Mouse (Mus musculus): ENCODE measurements around the gene Cldn34b2. TPM values are rescaled to one million over a fixed set of nuclear protein-coding genes. Genes with fewer than 3 reads are reported as not detected.
"Not testable (repeated sequence)": the region's sequence is repeated elsewhere in the genome, so short reads cannot be mapped to it uniquely, and the experiment has no call there.

Cldn34b2 gene
- polyA plus RNA-seq, 1 experiment: not detected

DNA sequence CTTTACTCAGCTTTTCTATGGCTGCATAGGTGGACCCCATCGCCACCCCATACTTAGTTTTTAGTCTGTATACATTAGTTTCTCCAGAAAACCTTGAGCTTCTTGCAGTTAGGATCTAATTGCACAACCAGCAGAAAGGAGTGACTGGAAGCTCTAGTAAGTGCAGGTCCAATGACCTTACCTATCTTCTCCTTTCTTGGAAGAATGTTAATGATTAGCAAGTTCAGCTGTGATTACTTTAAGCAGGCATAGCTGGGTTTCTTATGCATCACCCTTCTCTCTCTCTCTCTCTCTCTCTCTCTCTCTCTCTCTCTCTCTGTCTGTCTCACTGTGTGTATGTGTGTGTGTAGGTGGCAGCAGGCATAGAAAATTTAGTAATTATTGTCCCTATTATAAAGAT, 23.7 kb upstream of the Cldn34b2 start:
- no peak overlapping the region for H3K4me2 ChIP-seq (ENCODE audit: low read depth)

GRCm38 (mm10) chrX:155144718-155145117, 16.5 kb upstream of the Cldn34b2 start:
- H3K4me3 ChIP-seq: no peak overlapping the region
- no peaks in the 10 kb centered on the region for H3K79me2 ChIP-seq (ENCODE audit: control insufficient read depth, insufficient read depth)
- H3ac ChIP-seq (ENCODE audit: control insufficient read depth, insufficient read length): no peak overlapping the region
- no peak overlapping the region for H3K4me2 ChIP-seq (ENCODE audit: low read depth)
- TF ChIP-seq USF1 (IDR thresholded peaks at IDR 0.05; ENCODE audit: low read depth): no peak
- TF ChIP-seq POLR2AphosphoS2 (IDR thresholded peaks at IDR 0.05; ENCODE audit: insufficient read length, low read depth): no peak
- no peak for TF ChIP-seq MYOG (IDR thresholded peaks at IDR 0.05; ENCODE audit: control insufficient read depth in 1 of 3, insufficient read depth in 1 of 3, insufficient read length in 2 of 3, low read depth in 2 of 3)
- no peak for TF ChIP-seq MAX (IDR thresholded peaks at IDR 0.05; ENCODE audit: low read depth)
- TF ChIP-seq REST (IDR thresholded peaks at IDR 0.05; ENCODE audit: insufficient read depth, insufficient read length): no peak
- TF ChIP-seq SRF (IDR thresholded peaks at IDR 0.05; ENCODE audit: control insufficient read depth, insufficient read length, low read depth): no peak
- no peak for TF ChIP-seq POLR2A (IDR thresholded peaks at IDR 0.05; ENCODE audit: insufficient read length, low read depth)
- no peak for TF ChIP-seq E2F4 (IDR thresholded peaks at IDR 0.05; ENCODE audit: insufficient read depth)
- no peaks in the 10 kb centered on the region for H3K27me3 ChIP-seq (ENCODE audit: control insufficient read depth, insufficient read depth, insufficient read length)
- no peaks in the 10 kb centered on the region for H3K36me3 ChIP-seq (ENCODE audit: control insufficient read depth, insufficient read depth)

More for the DNA sequence above, 23.7 kb upstream of the Cldn34b2 start:
- Histone ChIP-seq H3K79me2 (ENCODE audit: control insufficient read depth, insufficient read depth) (no peaks in the 10 kb centered on the region), H3K36me3 (ENCODE audit: control insufficient read depth, insufficient read depth) (no peaks in the 10 kb centered on the region), H3ac (ENCODE audit: control insufficient read depth, insufficient read length) (no peak overlapping the region), H3K4me3 (no peak overlapping the region), H3K27me3 (ENCODE audit: control insufficient read depth, insufficient read depth, insufficient read length) (no peaks in the 10 kb centered on the region)
- TF ChIP-seq TCF3 (IDR thresholded peaks at IDR 0.05; ENCODE audit: insufficient read length, low read depth) (no peak), MAX (IDR thresholded peaks at IDR 0.05; ENCODE audit: low read depth) (no peak), TCF12 (IDR thresholded peaks at IDR 0.05; ENCODE audit: insufficient read depth, poor library complexity, severe bottlenecking) (no peak), REST (IDR thresholded peaks at IDR 0.05; ENCODE audit: insufficient read depth, insufficient read length) (no peak), MYOD1 (IDR thresholded peaks at IDR 0.05; ENCODE audit: control insufficient read depth in 1 of 3, insufficient read length in 2 of 3, low read depth in 2 of 3) (no peak)

DNA sequence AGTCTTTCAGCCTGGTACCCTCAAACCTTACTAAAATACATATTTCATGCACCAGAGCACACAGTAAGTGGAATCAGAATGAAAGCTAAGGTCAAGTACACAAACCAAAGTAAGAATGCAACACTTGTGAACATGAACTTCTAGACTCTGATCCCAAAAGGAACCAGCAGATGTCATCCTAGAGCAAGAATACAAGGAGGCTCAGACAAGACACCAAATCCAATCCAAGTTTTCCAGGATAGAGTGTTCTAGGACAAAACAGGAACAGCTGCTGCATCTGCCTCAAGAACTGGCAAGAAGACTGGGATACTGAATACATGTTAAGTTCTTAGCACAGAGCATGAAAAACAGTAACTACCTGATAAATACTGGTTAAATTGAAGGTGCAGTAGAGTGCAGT, 30.2 kb downstream of the Cldn34b2 start:
- H3K79me2 ChIP-seq (ENCODE audit: control insufficient read depth, insufficient read depth): no peaks in the 10 kb centered on the region
- TF ChIP-seq SRF (IDR thresholded peaks at IDR 0.05; ENCODE audit: control insufficient read depth, insufficient read length, low read depth) (no peak), E2F4 (IDR thresholded peaks at IDR 0.05; ENCODE audit: insufficient read depth) (no peak), MYOD1 (IDR thresholded peaks at IDR 0.05; ENCODE audit: control insufficient read depth in 1 of 3, insufficient read length in 2 of 3, low read depth in 2 of 3) (no peak), MYOG (IDR thresholded peaks at IDR 0.05; ENCODE audit: control insufficient read depth in 1 of 3, insufficient read depth in 1 of 3, insufficient read length in 2 of 3, low read depth in 2 of 3) (no peak), TCF3 (IDR thresholded peaks at IDR 0.05; ENCODE audit: insufficient read length, low read depth) (no peak), POLR2A (IDR thresholded peaks at IDR 0.05; ENCODE audit: insufficient read length, low read depth) (no peak), POLR2AphosphoS2 (IDR thresholded peaks at IDR 0.05; ENCODE audit: insufficient read length, low read depth) (no peak), REST (IDR thresholded peaks at IDR 0.05; ENCODE audit: insufficient read depth, insufficient read length) (no peak), MAX (IDR thresholded peaks at IDR 0.05; ENCODE audit: low read depth) (no peak), TCF12 (IDR thresholded peaks at IDR 0.05; ENCODE audit: insufficient read depth, poor library complexity, severe bottlenecking) (no peak), USF1 (IDR thresholded peaks at IDR 0.05; ENCODE audit: low read depth) (no peak), CEBPB (IDR thresholded peaks at IDR 0.05; ENCODE audit: insufficient read depth, poor library complexity, severe bottlenecking) (no peak)

DNA sequence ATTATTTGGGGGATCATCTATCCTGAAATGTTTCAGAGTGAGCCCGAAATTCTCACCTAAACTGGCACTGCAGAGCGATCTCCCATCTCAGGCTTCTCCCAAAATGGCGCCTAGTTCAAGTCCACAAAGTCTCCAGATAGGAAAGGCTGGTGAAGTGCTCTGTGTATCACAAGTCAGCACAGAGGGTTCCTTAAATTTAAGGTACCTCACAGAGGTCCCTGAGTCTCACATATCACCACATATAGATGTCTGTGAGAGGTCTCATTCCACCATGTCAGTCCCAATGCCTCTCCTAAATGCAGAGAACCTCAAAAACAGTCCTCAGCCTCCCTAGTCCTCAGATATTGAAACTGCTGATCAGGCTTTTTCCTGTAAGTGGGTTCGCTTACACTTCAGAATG, 34.6 kb downstream of the Cldn34b2 start, which contains the start of gene Magea2:
Gene Magea2 (minus strand): TSS at position 101 of the 400 bp plus-strand sequence.
- H3K4me3 ChIP-seq; H3K27me3 ChIP-seq (ENCODE audit: control insufficient read depth, insufficient read depth, insufficient read length); H3K79me2 ChIP-seq (ENCODE audit: control insufficient read depth, insufficient read depth); H3K36me3 ChIP-seq (ENCODE audit: control insufficient read depth, insufficient read depth); H3ac ChIP-seq (ENCODE audit: control insufficient read depth, insufficient read length); H3K4me2 ChIP-seq (ENCODE audit: low read depth): not testable (repeated sequence)

More for the DNA sequence above, 30.2 kb downstream of the Cldn34b2 start:
- Histone ChIP-seq H3K36me3 (ENCODE audit: control insufficient read depth, insufficient read depth) (no peaks in the 10 kb centered on the region), H3K4me2 (ENCODE audit: low read depth) (no peak overlapping the region), H3K27me3 (ENCODE audit: control insufficient read depth, insufficient read depth, insufficient read length) (no peaks in the 10 kb centered on the region), H3K4me3 (no peak overlapping the region), H3ac (ENCODE audit: control insufficient read depth, insufficient read length) (no peak overlapping the region)

- not testable (repeated sequence) for H3K27me3 ChIP-seq (ENCODE audit: control insufficient read depth, insufficient read depth, insufficient read length); H3K36me3 ChIP-seq (ENCODE audit: control insufficient read depth, insufficient read depth); H3K79me2 ChIP-seq (ENCODE audit: control insufficient read depth, insufficient read depth); H3K4me2 ChIP-seq (ENCODE audit: low read depth); H3ac ChIP-seq (ENCODE audit: control insufficient read depth, insufficient read length); H3K4me3 ChIP-seq
These were observed 38.5 kb downstream of the Cldn34b2 start, which contains the start of gene Magea1 for GRCm38 (mm10) chrX:155089693-155090092. Magea1 (minus strand) TSS chrX:155089793.

Other genes with a start within 250 kb of the Cldn34b2 start
- not detected for gene Cldn34b1, start 238.1 kb downstream of the Cldn34b2 start, polyA plus RNA-seq (2012; fragmentation: generic; extraction: Trizol)
- 0.08 TPM for gene Magea6, start 192.4 kb downstream of the Cldn34b2 start, polyA plus RNA-seq (2012; fragmentation: generic; extraction: Trizol)
- gene Magea3, start 178.9 kb downstream of the Cldn34b2 start, polyA plus RNA-seq (2012; fragmentation: generic; extraction: Trizol): 0.14 TPM
- gene Magea8, start 132.6 kb downstream of the Cldn34b2 start, polyA plus RNA-seq (2012; fragmentation: generic; extraction: Trizol): 2.6 TPM
- gene Magea5, start 65.3 kb downstream of the Cldn34b2 start, polyA plus RNA-seq (2012; fragmentation: generic; extraction: Trizol): 0.60 TPM
- not detected for gene Magea1, start 38.6 kb downstream of the Cldn34b2 start, polyA plus RNA-seq (2012; fragmentation: generic; extraction: Trizol)
- 0.17 TPM for gene Magea2, start 34.7 kb downstream of the Cldn34b2 start, polyA plus RNA-seq (2012; fragmentation: generic; extraction: Trizol)
- 305 TPM for gene Sat1, start 88.0 kb upstream of the Cldn34b2 start, polyA plus RNA-seq (2012; fragmentation: generic; extraction: Trizol)
- gene Acot9, start 134.0 kb upstream of the Cldn34b2 start, polyA plus RNA-seq (2012; fragmentation: generic; extraction: Trizol): 75.9 TPM
- 97.8 TPM for gene Prdx4, start 212.3 kb upstream of the Cldn34b2 start, polyA plus RNA-seq (2012; fragmentation: generic; extraction: Trizol)

Measured in myocyte (in vitro differentiated cells).